Mouse (Mus musculus) olfactory bulb, adult 2 months (tissue): ENCODE data around the gene Olfr1224-ps1.

Source experiments
- CTCF ChIP-seq: fragments of 200-500 bp; IDR thresholded peaks from 2 replicates; pipeline ENCODE4 v1.5.1; 2012; ENCODE audit warnings: low read depth, mild to moderate bottlenecking, low read length, moderate library complexity; ENCODE audit not compliant: insufficient read depth
- POLR2A ChIP-seq: fragments of 200-500 bp; IDR thresholded peaks from 2 replicates; pipeline ENCODE4 v1.6.1; 2012; ENCODE audit warnings: mild to moderate bottlenecking, low read depth, low read length, moderate library complexity; ENCODE audit not compliant: insufficient read depth

DNA sequence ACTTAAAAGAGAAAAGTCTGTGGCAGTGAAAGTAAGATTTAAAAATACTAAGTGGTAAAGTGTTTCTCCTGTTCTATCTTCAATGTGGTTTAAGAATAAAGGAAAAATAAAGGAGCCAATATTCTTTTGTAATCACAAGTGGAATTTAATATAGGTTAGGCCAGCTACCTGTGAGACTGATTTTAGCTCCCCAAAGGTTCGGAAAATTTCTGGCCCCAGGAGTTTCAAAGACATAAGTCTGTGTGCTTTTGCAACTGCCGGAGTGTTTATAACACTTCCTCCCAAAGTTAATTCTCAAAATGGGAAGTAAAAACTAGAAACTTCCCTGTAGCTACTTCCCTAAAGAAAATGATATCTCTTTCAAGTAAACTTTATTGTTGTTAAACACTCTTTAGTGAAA is 46.7 kb downstream of the Olfr1224-ps1 start, which contains the start of gene Olfr1221:
- TF ChIP-seq CTCF (no peak), POLR2A (no peak)
